Mouse (Mus musculus) ES-CJ7 (cell line): ENCODE measurements around the gene 1810046K07Rik.

Experiments used
- DNase-seq: peaks from one replicate; pipeline ENCODE4 v3.0.0; 2011; ENCODE audit warnings: low read depth, low spot score

The 1810046K07Rik gene

GRCm38 (mm10) chr9:51305146-51305545, 23.6 kb downstream of the 1810046K07Rik start:
- DNase-seq = no peak

- DNase-seq = no peak
Measured at GRCm38 (mm10) chr9:51303980-51304379, 24.7 kb downstream of the 1810046K07Rik start.

GRCm38 (mm10) chr9:51293541-51293940, 35.2 kb downstream of the 1810046K07Rik start:
- no peak for DNase-seq

DNA sequence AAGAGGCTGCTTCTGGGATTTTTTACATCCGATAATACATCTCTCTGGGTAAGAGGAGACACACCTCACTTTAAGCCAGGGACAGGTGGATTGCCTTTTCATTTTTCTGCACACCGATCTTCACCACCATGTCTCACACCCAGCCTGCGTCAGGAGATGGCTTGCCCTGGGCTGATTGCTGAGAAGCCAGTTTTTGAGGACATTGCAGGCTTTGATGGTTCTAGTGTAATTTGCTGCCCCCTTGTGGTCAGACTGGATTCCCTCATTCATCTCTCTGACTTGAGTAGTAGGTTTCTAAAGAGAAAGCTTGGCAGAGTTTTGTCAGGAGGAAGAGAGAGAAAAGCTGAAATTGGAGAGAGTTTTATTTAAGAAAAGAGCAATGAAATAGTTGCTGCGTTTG, 36.0 kb downstream of the 1810046K07Rik start:
- DNase-seq = peak; percentile 79

GRCm38 (mm10) chr9:51290980-51291379, 37.7 kb downstream of the 1810046K07Rik start:
- no peak for DNase-seq

- no peak for DNase-seq
Measured at GRCm38 (mm10) chr9:51286079-51286478, 42.6 kb downstream of the 1810046K07Rik start.

DNA sequence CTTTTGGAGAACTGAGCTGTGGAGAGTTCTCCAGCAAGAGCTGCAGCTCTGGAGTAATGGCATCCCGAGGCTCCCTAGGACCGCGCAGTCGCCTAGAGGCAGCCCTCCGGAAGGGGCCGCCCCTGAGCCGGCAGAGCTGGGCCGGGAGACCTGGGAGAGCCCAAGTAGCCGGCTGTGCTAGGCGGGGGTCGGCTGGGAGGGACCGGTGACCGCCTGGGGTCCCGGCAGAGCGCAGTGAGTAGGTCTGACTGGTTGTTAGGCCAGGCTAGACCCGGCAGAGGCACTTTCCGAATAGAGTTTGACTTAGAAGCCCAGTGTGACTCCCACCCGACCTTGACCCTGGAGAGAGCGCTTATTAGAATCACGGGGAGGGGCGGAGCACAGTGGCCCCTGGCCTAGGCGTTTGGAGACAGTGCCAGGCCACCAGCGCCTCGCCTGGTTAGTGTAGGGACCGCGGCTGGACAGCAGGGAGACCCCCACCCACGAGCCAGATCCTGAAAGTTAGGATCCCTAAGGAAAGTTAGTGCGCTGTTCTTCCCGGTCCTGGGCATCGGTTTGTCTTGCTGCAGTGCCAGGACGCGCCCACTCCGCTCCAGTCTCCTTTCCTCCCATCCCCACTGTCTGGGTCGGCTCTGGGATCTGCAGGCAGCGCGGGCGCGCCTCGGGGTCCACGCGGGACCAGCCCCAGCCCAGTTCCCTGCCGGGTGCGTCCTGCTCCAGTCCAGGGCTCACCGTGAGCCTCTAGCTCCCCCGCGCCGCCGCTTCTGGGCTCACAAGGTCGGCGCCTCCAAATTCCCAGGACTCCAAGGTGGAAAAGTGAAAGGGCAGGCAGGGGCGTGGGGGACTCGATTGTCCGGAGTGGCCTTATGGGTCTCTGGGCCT, 50.0 kb downstream of the 1810046K07Rik start, which contains the start of gene Colca2:
TSS of gene Colca2 (minus strand) at position 70 of the 882 bp plus-strand sequence.
- peak; percentile 63 for DNase-seq

DNA sequence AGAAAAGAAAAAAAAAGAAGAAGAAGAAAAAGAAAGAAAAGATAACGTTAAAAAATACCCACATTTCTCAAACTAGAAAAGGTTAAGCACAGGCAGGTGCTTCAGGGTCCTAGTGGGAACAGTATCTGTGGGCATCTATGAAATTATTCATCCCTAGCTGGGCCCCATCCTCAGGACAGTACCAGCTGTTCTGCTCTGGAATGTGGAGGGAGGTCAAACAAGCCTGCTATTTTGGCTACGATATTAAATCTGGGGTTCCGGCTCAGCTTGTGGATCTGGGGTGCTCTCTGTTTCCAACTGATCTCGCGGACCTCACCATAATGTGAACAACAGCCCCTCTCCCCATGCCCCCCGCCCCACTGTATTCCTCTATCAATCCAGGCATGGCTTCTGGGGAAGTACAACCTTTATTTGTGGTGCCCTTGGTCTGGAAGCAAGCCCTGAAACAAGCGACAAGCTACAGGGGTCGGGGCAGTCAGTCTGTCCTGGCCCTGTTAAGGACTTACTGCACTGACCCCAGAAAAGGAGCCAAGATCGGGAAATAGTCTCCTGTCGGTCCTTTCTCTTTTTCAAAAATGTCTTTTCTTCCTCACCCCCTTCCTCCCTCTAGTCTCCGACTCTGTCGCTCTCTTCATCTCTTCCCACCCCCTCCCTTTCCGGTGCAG, 50.8 kb downstream of the 1810046K07Rik start:
- peak; percentile 6 for DNase-seq

GRCm38 (mm10) chr9:51274678-51275077, 54.0 kb downstream of the 1810046K07Rik start:
- no peak for DNase-seq

DNA sequence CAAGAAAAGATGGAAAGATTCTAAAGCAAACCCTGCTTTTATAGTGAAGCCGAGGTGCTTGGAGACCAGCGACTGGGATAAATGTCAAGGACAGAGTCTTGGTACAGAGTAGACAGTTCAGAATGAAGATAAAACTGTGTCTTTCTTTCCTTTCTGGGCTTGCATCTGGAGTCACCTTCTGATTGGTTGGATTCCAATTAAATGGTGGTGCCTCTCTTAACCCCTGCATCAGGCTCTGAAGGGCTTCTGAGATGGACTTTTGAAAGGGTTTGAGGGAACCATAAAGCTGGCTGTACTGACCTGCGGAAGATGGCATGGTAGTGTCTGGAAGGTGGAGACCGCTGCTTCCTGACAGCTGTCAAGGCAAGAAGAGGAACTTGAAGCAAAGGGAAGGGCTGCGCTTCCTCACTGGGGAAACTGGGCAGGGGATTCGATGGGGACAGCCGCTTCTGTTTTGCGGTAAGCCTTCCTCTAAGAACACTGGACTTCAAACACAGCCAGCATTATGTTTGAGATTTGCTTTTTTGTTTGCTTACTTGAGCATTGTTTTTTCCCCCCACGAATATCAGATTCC, 55.0 kb downstream of the 1810046K07Rik start:
- no peak for DNase-seq

GRCm38 (mm10) chr9:51272102-51272501, 56.6 kb downstream of the 1810046K07Rik start:
- no peak for DNase-seq

- no peak for DNase-seq
Measured at GRCm38 (mm10) chr9:51271073-51271472, 57.6 kb downstream of the 1810046K07Rik start.

DNA sequence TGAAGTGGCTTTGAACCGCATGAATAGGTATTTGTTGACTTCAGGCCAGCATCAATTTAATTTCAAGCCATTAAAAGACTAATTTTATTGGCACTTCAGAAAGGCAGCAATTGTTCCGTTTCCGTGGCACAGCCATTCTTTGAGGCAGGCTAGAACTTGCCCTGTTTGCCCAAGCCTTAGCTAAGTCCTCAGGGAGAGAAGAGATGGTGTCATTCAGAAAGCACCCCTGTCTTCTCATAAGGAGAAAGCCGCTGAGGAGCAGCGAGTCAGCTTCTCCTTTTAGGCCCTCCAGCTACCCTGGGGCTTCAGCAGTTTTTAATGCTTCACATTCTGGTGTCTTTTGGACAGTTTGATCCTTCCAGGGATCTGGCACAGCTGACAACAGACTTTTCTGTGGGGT, 59.9 kb downstream of the 1810046K07Rik start:
- DNase-seq = no peak

GRCm38 (mm10) chr9:51258426-51258825, 70.3 kb downstream of the 1810046K07Rik start:
- DNase-seq = no peak

GRCm38 (mm10) chr9:51256780-51257502, 71.8 kb downstream of the 1810046K07Rik start:
- no peak for DNase-seq
